In genomic region chr4:119140126-119140525, GRCm38 (mm10) we compare ENCODE assay signal across 9 mouse cellular contexts. TPM values are rescaled to one million over a fixed set of nuclear protein-coding genes. Genes with fewer than 3 reads are reported as not detected.
DNase-seq lines count a peak whose midpoint lies in the region; ATAC-seq and TF ChIP-seq lines count a peak whose summit lies in the region.
"Had no signal": no experiment of that assay in that cellular context is flagged by ENCODE, and none has a peak within 500 bp of the region (broad histone marks: within the 10 kb centered on the region; RNA-seq: fewer than 3 reads in every experiment).

No protein-coding gene starts in this region.

- no peaks in the 10 kb centered on the region for H3K4me1 ChIP-seq in hindbrain, postnatal 0 days (ENCODE audit: insufficient read depth, low read length)
- peaks cover 3% of the 10 kb centered on the region for H3K4me1 ChIP-seq in hindbrain, embryonic 16.5 days (ENCODE audit: control insufficient read depth, insufficient read depth, low read depth, low read length)
- H3K4me1 ChIP-seq in E14TG2a.4 (replicated peaks; ENCODE audit: low read depth, low read length): peaks cover 78% of the 10 kb centered on the region
- peaks cover 1% of the 10 kb centered on the region; the same call in 1 of the 2 replicates for H3K4me1 ChIP-seq in bone marrow, adult 2 months (ENCODE audit: control insufficient read depth, insufficient read depth, low read length)
- H3K4me1 ChIP-seq in hindbrain, embryonic 12.5 days: peaks cover 12% of the 10 kb centered on the region

- H3K36me3 ChIP-seq in hindbrain, postnatal 0 days (ENCODE audit: insufficient read depth, low read length): peaks cover 15% of the 10 kb centered on the region; the same call in 1 of the 2 replicates
- H3K36me3 ChIP-seq in hindbrain, embryonic 16.5 days (ENCODE audit: control insufficient read depth, insufficient read depth, low read length): peaks cover 8% of the 10 kb centered on the region; the same call in 1 of the 2 replicates
- H3K36me3 ChIP-seq in E14TG2a.4 (ENCODE audit: insufficient read depth, low read length): peaks cover 36% of the 10 kb centered on the region
- H3K36me3 ChIP-seq in hindbrain, embryonic 12.5 days: peaks cover 19% of the 10 kb centered on the region

- H3K4me3 ChIP-seq in hindbrain, postnatal 0 days (ENCODE audit: low read length): no peak overlapping the region
- H3K4me3 ChIP-seq in hindbrain, embryonic 16.5 days (ENCODE audit: low read length): no peak overlapping the region
- H3K4me3 ChIP-seq in E14TG2a.4 (replicated peaks; ENCODE audit: low read length): no peak overlapping the region
- no peak overlapping the region for H3K4me3 ChIP-seq in bone marrow, adult 2 months (replicated peaks; ENCODE audit: control insufficient read depth, low read depth, low read length)
- H3K4me3 ChIP-seq in hindbrain, embryonic 12.5 days: no peak overlapping the region

- TF ChIP-seq POLR2A in bone marrow, adult 2 months (IDR thresholded peaks at IDR 0.05; ENCODE audit: borderline replicate concordance, control insufficient read depth, low read depth, low read length): no peak

- ATAC-seq in hindbrain, postnatal 0 days: no peak
- no peak for ATAC-seq in hindbrain, embryonic 16.5 days
- peak; percentile 74 for ATAC-seq in neutrophil, adult 5-6 weeks (ENCODE audit: extremely low read depth, insufficient number of reproducible peaks, low FRiP score, poor library complexity, severe bottlenecking)
- no peak for ATAC-seq in hindbrain, embryonic 12.5 days (ENCODE audit: low FRiP score)

- H3K4me2 ChIP-seq in hindbrain, postnatal 0 days (ENCODE audit: low read depth, low read length): no peak overlapping the region
- no peak overlapping the region for H3K4me2 ChIP-seq in hindbrain, embryonic 16.5 days (ENCODE audit: low read length)
- no peak overlapping the region for H3K4me2 ChIP-seq in hindbrain, embryonic 12.5 days (replicated peaks)

- 51% methylated on average over 3 of the region's 3 CpGs for WGBS in hindbrain, postnatal 0 days
- WGBS in hindbrain, embryonic 16.5 days: 51% methylated on average over 3 of the region's 3 CpGs
- 51% methylated on average over 3 of the region's 3 CpGs for WGBS in bone marrow, adult 2 months
- WGBS in hindbrain, embryonic 12.5 days: 49% methylated on average over 3 of the region's 3 CpGs

- H3K27me3 ChIP-seq in hindbrain, postnatal 0 days (ENCODE audit: insufficient read depth, low read length): no peaks in the 10 kb centered on the region
- H3K27me3 ChIP-seq in hindbrain, embryonic 16.5 days (replicated peaks; ENCODE audit: control insufficient read depth, insufficient read depth, low read length): no peaks in the 10 kb centered on the region
- H3K27me3 ChIP-seq in E14TG2a.4 (ENCODE audit: insufficient read depth, low read length): peaks cover 4% of the 10 kb centered on the region
- H3K27me3 ChIP-seq in hindbrain, embryonic 12.5 days: no peaks in the 10 kb centered on the region

- H3K9me3 ChIP-seq in hindbrain, postnatal 0 days (ENCODE audit: low read length): no peaks in the 10 kb centered on the region
- H3K9me3 ChIP-seq in hindbrain, embryonic 16.5 days (ENCODE audit: control insufficient read depth, low read length): no peaks in the 10 kb centered on the region
- peaks cover 7% of the 10 kb centered on the region for H3K9me3 ChIP-seq in E14TG2a.4 (ENCODE audit: low read length)
- H3K9me3 ChIP-seq in hindbrain, embryonic 12.5 days (replicated peaks): no peaks in the 10 kb centered on the region

- no peak overlapping the region for H3K9ac ChIP-seq in hindbrain, postnatal 0 days (replicated peaks; ENCODE audit: low read length)
- H3K9ac ChIP-seq in hindbrain, embryonic 16.5 days (ENCODE audit: low read depth, low read length): no peak overlapping the region
- H3K9ac ChIP-seq in hindbrain, embryonic 12.5 days: no peak overlapping the region

- TF ChIP-seq CTCF in hindbrain, postnatal 0 days (IDR thresholded peaks at IDR 0.05; ENCODE audit: low read depth): peak; percentile 72
- peak; percentile 100 for TF ChIP-seq CTCF in E14TG2a.4 (conservative IDR thresholded peaks at IDR 0.05; ENCODE audit: low read length)
- TF ChIP-seq CTCF in bone marrow, adult 2 months (IDR thresholded peaks at IDR 0.05; ENCODE audit: control insufficient read depth, insufficient read depth, low read length): peak; percentile 89

- no peak overlapping the region for H3K27ac ChIP-seq in hindbrain, postnatal 0 days
- no peak overlapping the region for H3K27ac ChIP-seq in hindbrain, embryonic 16.5 days (ENCODE audit: low read depth, low read length)
- no peak overlapping the region for H3K27ac ChIP-seq in bone marrow, adult 2 months (ENCODE audit: control insufficient read depth, insufficient read depth, low read depth, low read length, poor library complexity)
- H3K27ac ChIP-seq in hindbrain, embryonic 12.5 days: no peak overlapping the region
- H3K27ac ChIP-seq: macrophage had no signal

- no peak for DNase-seq in hindbrain, postnatal 0 days (ENCODE audit: low spot score)
- peak; percentile 57 for DNase-seq in kidney, postnatal 10 days
- DNase-seq in left cerebral cortex, postnatal 4 days: no peak

- intact Hi-C loops in left cerebral cortex, postnatal 4 days (cut with DNase I): no loop called here

RNA-seq across cellular contexts. Expression of gene Slc2a1, which starts 31.6 kb away (rescaled TPM):
- 119 and 120 TPM in 2 replicates for total RNA-seq in hindbrain, postnatal 0 days (2014; rRNA removed)
- polyA plus RNA-seq in hindbrain, postnatal 0 days (2015; fragmentation: Nextera tagmentation; extraction: Ambion mirVana): 48.8 and 50.6 TPM in 2 replicates
- 100 and 106 TPM in 2 replicates for polyA plus RNA-seq in hindbrain, embryonic 16.5 days (2015; fragmentation: Nextera tagmentation; extraction: Ambion mirVana)
- polyA plus RNA-seq in bone marrow, adult 2 months (2011; ENCODE audit: insufficient read depth, insufficient read length, low replicate concordance, missing spikeins): 6.7 and 20.9 TPM in 2 replicates
- 70.1 and 76.1 TPM in 2 replicates for total RNA-seq in neutrophil, adult 5-6 weeks (2017)
- total RNA-seq in left cerebral cortex, postnatal 4 days (2021): 10 to 100 TPM; 33.5 to 34.1 TPM
- polyA plus RNA-seq in hindbrain, embryonic 12.5 days (2016; fragmentation: Nextera tagmentation; extraction: Ambion mirVana): 103 and 112 TPM in 2 replicates

RNA-seq across cellular contexts. Expression of gene Zfp691, which starts 33.9 kb away (rescaled TPM):
- total RNA-seq in hindbrain, postnatal 0 days (2014; rRNA removed): 4.6 and 198 TPM in 2 replicates
- polyA plus RNA-seq in hindbrain, postnatal 0 days (2015; fragmentation: Nextera tagmentation; extraction: Ambion mirVana): 3.6 and 3.7 TPM in 2 replicates
- 2.9 and 5.6 TPM in 2 replicates for polyA plus RNA-seq in hindbrain, embryonic 16.5 days (2015; fragmentation: Nextera tagmentation; extraction: Ambion mirVana)
- 5.8 TPM in 2 replicates for polyA plus RNA-seq in bone marrow, adult 2 months (2011; ENCODE audit: insufficient read depth, insufficient read length, low replicate concordance, missing spikeins)
- 6.9 and 10.3 TPM in 2 replicates for total RNA-seq in neutrophil, adult 5-6 weeks (2017)
- total RNA-seq in left cerebral cortex, postnatal 4 days (2021): 1 to 10 TPM; 4.5 to 8.7 TPM
- polyA plus RNA-seq in hindbrain, embryonic 12.5 days (2016; fragmentation: Nextera tagmentation; extraction: Ambion mirVana): 7.3 and 9.7 TPM in 2 replicates

RNA-seq across cellular contexts. Expression of gene Ermap, which starts 49.7 kb away (rescaled TPM):
- total RNA-seq in hindbrain, postnatal 0 days (2014; rRNA removed): 0.18 and 0.37 TPM in 2 replicates
- polyA plus RNA-seq in hindbrain, postnatal 0 days (2015; fragmentation: Nextera tagmentation; extraction: Ambion mirVana): 0.48 and 0.50 TPM in 2 replicates
- polyA plus RNA-seq in hindbrain, embryonic 16.5 days (2015; fragmentation: Nextera tagmentation; extraction: Ambion mirVana): 0.33 and 0.70 TPM in 2 replicates
- 173 and 189 TPM in 2 replicates for polyA plus RNA-seq in bone marrow, adult 2 months (2011; ENCODE audit: insufficient read depth, insufficient read length, low replicate concordance, missing spikeins)
- 0.12 and 0.49 TPM in 2 replicates for total RNA-seq in neutrophil, adult 5-6 weeks (2017)
- total RNA-seq in left cerebral cortex, postnatal 4 days (2021): 1 to 10 TPM in 1 of 2 experiments, under 1 TPM in 1; 0.40 to 1.0 TPM
- 7.4 and 7.9 TPM in 2 replicates for polyA plus RNA-seq in hindbrain, embryonic 12.5 days (2016; fragmentation: Nextera tagmentation; extraction: Ambion mirVana)
- polyA plus RNA-seq: macrophage had no signal

RNA-seq across cellular contexts. Expression of gene Svbp, which starts 55.0 kb away (rescaled TPM):
- 40.9 and 64.7 TPM in 2 replicates for total RNA-seq in hindbrain, postnatal 0 days (2014; rRNA removed)
- polyA plus RNA-seq in hindbrain, postnatal 0 days (2015; fragmentation: Nextera tagmentation; extraction: Ambion mirVana): 175 and 179 TPM in 2 replicates
- polyA plus RNA-seq in hindbrain, embryonic 16.5 days (2015; fragmentation: Nextera tagmentation; extraction: Ambion mirVana): 197 and 201 TPM in 2 replicates
- polyA plus RNA-seq in bone marrow, adult 2 months (2011; ENCODE audit: insufficient read depth, insufficient read length, low replicate concordance, missing spikeins): 46.6 and 64.0 TPM in 2 replicates
- 50.2 and 63.6 TPM in 2 replicates for total RNA-seq in neutrophil, adult 5-6 weeks (2017)
- 10 to 100 TPM; 72.9 to 79.6 TPM for total RNA-seq in left cerebral cortex, postnatal 4 days (2021)
- polyA plus RNA-seq in hindbrain, embryonic 12.5 days (2016; fragmentation: Nextera tagmentation; extraction: Ambion mirVana): 193 and 195 TPM in 2 replicates

Comparison
In these comparisons a context has a peak if more than half of its experiments do, and no peak if none do; other contexts are left out.
1. RNA of gene Ermap, which starts 49.7 kb away (polyA plus RNA-seq): 173 to 189 TPM in bone marrow, adult 2 months; 7.4 to 7.9 TPM in hindbrain, embryonic 12.5 days, 0.48 to 0.50 TPM in hindbrain, postnatal 0 days and 0.33 to 0.70 TPM in hindbrain, embryonic 16.5 days; every median in the first group is over 10 times any median in the second.
2. Peak in every context shown above with its lines, with median percentiles within 50 percentile points of each other: CTCF ChIP-seq.